Mouse (Mus musculus) frontal cortex, postnatal 10 days (tissue): ENCODE measurements around the gene Ccr8.
A peak's percentile ranks its signal among the peaks of the same experiment; 100 is the strongest.

Experiments used
- DNase-seq, 2 experiments: peaks; one replicate each; pipeline ENCODE4 v3.0.0; 2022; ENCODE audit warnings: low spot score in 2 of 2, mixed read lengths in 1 of 2

Gene Ccr8

DNA sequence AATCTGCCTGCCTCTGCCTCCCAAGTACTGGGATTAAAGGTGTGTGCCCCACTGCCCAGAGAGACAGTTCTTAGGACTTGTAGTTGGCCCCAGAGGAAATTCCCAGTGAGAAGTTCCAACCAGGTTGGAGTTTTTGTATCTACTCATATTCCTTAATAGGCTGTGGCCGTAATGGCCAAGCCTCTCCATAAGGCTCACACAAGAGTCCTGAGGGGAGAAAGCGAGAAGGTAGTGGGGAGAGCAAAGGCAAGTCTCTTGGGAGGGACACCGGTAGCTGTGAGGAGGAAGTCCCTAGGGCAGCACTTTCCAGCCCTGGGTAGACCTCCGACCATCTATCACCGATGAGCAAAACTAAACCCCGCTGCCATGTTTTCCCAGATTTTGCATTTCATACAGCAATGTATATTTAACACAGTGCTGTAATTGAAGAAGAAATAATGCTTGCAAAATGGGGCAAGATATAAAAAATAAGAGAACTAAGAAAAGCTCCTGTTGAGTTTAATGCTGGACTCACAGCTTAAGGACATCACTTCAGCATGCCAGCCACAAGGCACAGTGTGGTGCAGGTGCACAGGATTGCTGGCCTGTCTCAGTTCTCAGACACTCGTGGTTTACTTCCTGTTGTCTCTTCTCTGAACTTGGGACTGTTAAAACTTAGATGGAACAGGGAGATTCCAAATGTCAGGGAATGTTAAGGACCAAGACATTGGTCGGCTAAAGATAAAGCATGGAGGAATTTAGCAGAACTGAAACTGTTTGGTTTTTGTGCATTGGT is 41.3 kb downstream of the Ccr8 start:
- no peak for DNase-seq

- DNase-seq: no peak
Observed at GRCm38 (mm10) chr9:120133755-120134475, 42.0 kb downstream of the Ccr8 start.

DNA sequence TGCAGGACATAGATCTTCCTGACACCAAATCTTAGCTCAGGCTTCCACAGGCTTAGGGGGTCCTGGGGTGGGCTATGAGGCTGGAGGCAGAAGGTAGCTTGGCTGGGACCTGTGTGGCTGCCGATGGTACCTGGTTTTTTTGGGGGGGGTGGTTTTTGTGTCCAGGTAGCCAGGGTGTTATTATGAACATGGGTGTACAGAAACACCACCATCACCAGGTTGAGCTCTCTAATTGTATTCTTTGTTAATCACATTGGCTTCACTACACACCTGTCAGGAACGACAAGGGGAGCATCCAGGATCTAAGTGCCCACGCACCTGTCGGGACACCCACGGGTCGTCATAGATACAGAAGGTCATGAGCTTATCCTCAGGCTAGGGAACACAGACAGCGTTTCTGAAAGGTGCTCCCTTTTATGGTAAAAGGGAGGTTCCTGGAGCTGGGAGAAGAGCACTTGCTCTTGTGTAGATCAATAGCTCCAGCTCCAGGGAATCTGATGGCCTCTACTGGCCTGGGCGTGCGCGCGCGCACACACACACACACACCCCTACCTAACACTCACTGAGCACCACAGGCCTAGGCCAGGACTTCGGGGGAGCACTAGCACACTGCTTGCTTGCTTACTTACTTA is 42.7 kb downstream of the Ccr8 start:
- DNase-seq: no peak

GRCm38 (mm10) chr9:120135454-120135853 is 43.5 kb downstream of the Ccr8 start:
- DNase-seq: no peak

GRCm38 (mm10) chr9:120140652-120141051 is 48.7 kb downstream of the Ccr8 start:
- peak; percentile 52 to 79 for DNase-seq

DNA sequence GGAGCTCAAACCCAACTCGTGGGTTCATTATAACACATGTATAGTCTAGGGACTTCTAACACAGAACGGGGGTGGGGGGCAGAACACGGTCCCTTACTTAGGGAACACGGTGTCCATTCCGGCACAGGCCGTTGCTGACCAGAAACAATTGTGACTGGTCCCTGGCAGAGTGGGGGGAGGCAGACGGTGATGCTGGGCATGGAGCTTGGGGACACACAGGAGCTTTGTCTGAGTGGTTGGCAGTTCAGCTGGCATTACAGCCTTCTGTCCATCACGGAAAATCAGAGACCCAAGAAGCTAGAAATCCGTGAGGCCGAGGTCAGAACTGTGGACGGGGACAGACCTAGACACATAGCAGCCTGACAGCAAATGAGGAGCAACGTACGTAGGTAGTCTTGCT is 52.6 kb downstream of the Ccr8 start:
- no peak for DNase-seq
